Mouse (Mus musculus) adrenal gland, adult 18-20 months (tissue): ENCODE results near the gene Ccdc158. TPM values are rescaled to one million over a fixed set of nuclear protein-coding genes. Genes with fewer than 3 reads are reported as not detected.
A peak's percentile ranks its signal among the peaks of the same experiment; 100 is the strongest.

Experiments used
- DNase-seq, 2 experiments: peaks; one replicate each; pipeline ENCODE4 v3.0.0; 2021 to 2022; ENCODE audit warnings: low spot score in 2 of 2
- total RNA-seq, 2 experiments: library from RNA; stranded (reverse); gene quantifications; 1 replicate in 1 of 2; 2 replicates in 1 of 2; pipeline ENCODE4 v1.2.3; 2021

Gene Ccdc158
- total RNA-seq, 2 experiments from 2014 or later = 0.63 to 0.67 TPM

GRCm38 (mm10) chr5:92602691-92603690 is 72.1 kb downstream of the Ccdc158 start, which contains the start of gene Stbd1:
Stbd1 (plus strand) TSS chr5:92603041.
- DNase-seq = peak; percentile 69 to 73

GRCm38 (mm10) chr5:92599030-92599429 is 76.0 kb downstream of the Ccdc158 start:
- peak; percentile 28 to 54 for DNase-seq

GRCm38 (mm10) chr5:92596865-92597264 is 78.2 kb downstream of the Ccdc158 start:
- DNase-seq = no peak

- no peak for DNase-seq
Measured at GRCm38 (mm10) chr5:92595026-92595425, 80.0 kb downstream of the Ccdc158 start.

- DNase-seq = no peak
Measured at GRCm38 (mm10) chr5:92585932-92586331, 89.1 kb downstream of the Ccdc158 start.

- no peak for DNase-seq
Measured at GRCm38 (mm10) chr5:92579559-92579958, 95.5 kb downstream of the Ccdc158 start.

GRCm38 (mm10) chr5:92571232-92571631 is 103.8 kb downstream of the Ccdc158 start:
- DNase-seq = no peak

GRCm38 (mm10) chr5:92562002-92562401 is 113.1 kb downstream of the Ccdc158 start:
- no peak for DNase-seq

GRCm38 (mm10) chr5:92560201-92560600 is 114.9 kb downstream of the Ccdc158 start:
- DNase-seq = no peak

Other genes with a start within 250 kb of the Ccdc158 start
- 10 to 100 TPM; 28.6 to 33.6 TPM for gene Nup54, start 240.1 kb downstream of the Ccdc158 start, total RNA-seq
- gene Scarb2, start 168.4 kb downstream of the Ccdc158 start, total RNA-seq = 10 to 100 TPM; 67.1 to 70.2 TPM
- not detected for gene Fam47e, start 120.2 kb downstream of the Ccdc158 start, total RNA-seq
- 1 to 10 TPM; 6.0 to 8.2 TPM for gene Stbd1, start 72.2 kb downstream of the Ccdc158 start, total RNA-seq
- 1 to 10 TPM; 5.1 to 6.0 TPM for gene Shroom3, start 8.2 kb upstream of the Ccdc158 start, total RNA-seq